Mouse (Mus musculus) urinary bladder, postnatal 4 days (tissue): ENCODE measurements at regions not wholly inside any gene's neighbourhood (a gene's known extent, or its start where the extent isn't known, plus 50 kb on each side); places are given as distances from the start of the nearest gene placed in this dataset.
A peak's percentile ranks its signal among the peaks of the same experiment; 100 is the strongest.

Experiments
- DNase-seq, 2 experiments: peaks; one replicate each; pipeline ENCODE4 v3.0.0; 2021 to 2022; ENCODE audit warnings: low spot score in 2 of 2

- DNase-seq = no peak
Measured at GRCm38 (mm10) chr14:25279751-25280150, 179.2 kb upstream of the Zmiz1 start.

GRCm38 (mm10) chr14:25292557-25292956 is 166.4 kb upstream of the Zmiz1 start:
- DNase-seq = no peak

GRCm38 (mm10) chr14:25294226-25294625 is 164.8 kb upstream of the Zmiz1 start:
- DNase-seq = no peak

- no peak for DNase-seq
Measured at GRCm38 (mm10) chr14:25295688-25296350, 163.2 kb upstream of the Zmiz1 start.

GRCm38 (mm10) chr14:25299673-25300190 is 159.3 kb upstream of the Zmiz1 start:
- no peak for DNase-seq

- no peak for DNase-seq
Measured at GRCm38 (mm10) chr14:25301336-25302031, 157.5 kb upstream of the Zmiz1 start.

GRCm38 (mm10) chr14:25304391-25304851 is 154.6 kb upstream of the Zmiz1 start:
- peak; percentile 74 to 77 for DNase-seq

GRCm38 (mm10) chr14:25306166-25306565 is 152.8 kb upstream of the Zmiz1 start:
- DNase-seq = no peak

GRCm38 (mm10) chr14:25306961-25307654 is 151.9 kb upstream of the Zmiz1 start:
- no peak for DNase-seq

- no peak for DNase-seq
Measured at GRCm38 (mm10) chr14:25308051-25308450, 150.9 kb upstream of the Zmiz1 start.

GRCm38 (mm10) chr14:25310671-25311151 is 148.3 kb upstream of the Zmiz1 start:
- peak in 1 of 2 experiments; percentile 57 for DNase-seq

- peak in 1 of 2 experiments; percentile 56 for DNase-seq
Measured at GRCm38 (mm10) chr14:25311475-25311874, 147.5 kb upstream of the Zmiz1 start.

GRCm38 (mm10) chr14:25312135-25312534 is 146.8 kb upstream of the Zmiz1 start:
- DNase-seq = peak in 1 of 2 experiments; percentile 56

- DNase-seq = no peak
Measured at GRCm38 (mm10) chr14:25312814-25313426, 146.1 kb upstream of the Zmiz1 start.

- no peak for DNase-seq
Measured at GRCm38 (mm10) chr14:25313693-25314240, 145.2 kb upstream of the Zmiz1 start.

- DNase-seq = peak in 1 of 2 experiments; percentile 54
Measured at GRCm38 (mm10) chr14:25316491-25316890, 142.5 kb upstream of the Zmiz1 start.

- DNase-seq = peak; percentile 60 to 82
Measured at GRCm38 (mm10) chr14:25317680-25318471, 141.1 kb upstream of the Zmiz1 start.

- DNase-seq = no peak
Measured at GRCm38 (mm10) chr14:25318909-25319308, 140.1 kb upstream of the Zmiz1 start.

- DNase-seq = no peak
Measured at GRCm38 (mm10) chr14:25320141-25320540, 138.8 kb upstream of the Zmiz1 start.
